In the genomic region with DNA sequence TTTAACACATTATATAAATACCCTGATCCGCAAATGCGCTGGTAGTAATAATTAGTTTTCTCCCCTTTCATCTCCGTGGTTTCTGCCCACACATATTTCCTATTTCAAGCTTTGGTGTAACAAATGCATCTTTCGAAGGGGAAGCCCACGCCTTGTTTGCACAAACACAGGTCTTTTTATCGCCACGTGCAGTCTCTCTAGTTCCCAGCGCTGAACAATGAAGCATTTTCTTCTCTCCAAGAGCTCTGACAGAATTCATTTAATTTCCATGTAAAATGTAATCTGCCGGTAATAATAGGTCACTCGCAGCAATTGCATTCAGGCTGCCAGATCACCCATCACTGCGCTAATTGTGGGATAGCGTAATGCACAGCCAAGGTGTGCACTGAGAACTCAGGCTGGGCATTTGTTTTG, we compare ENCODE assay signal across 15 mouse cellular contexts.
DNase-seq lines count a peak whose midpoint lies in the region; ATAC-seq and TF ChIP-seq lines count a peak whose summit lies in the region.
"Had no signal": no experiment of that assay in that cellular context is flagged by ENCODE, and none has a peak within 500 bp of the region (broad histone marks: within the 10 kb centered on the region; RNA-seq: fewer than 3 reads in every experiment).

No protein-coding gene starts in this region.

- no peak for DNase-seq in frontal cortex, postnatal 25 days (ENCODE audit: low spot score in 2 of 2)
- DNase-seq in Muller cell, postnatal 12 days (ENCODE audit: inconsistent ontology term) = peak; percentile 67
- DNase-seq in hindbrain, embryonic 14.5 days (ENCODE audit: low spot score) = peak; percentile 55
- peak; percentile 3 to 28 for DNase-seq in left cerebral cortex, postnatal 14 days (ENCODE audit: low spot score in 2 of 2)
- DNase-seq in spleen, postnatal 14 days (ENCODE audit: low spot score in 2 of 2) = no peak
- DNase-seq in adrenal gland, postnatal 4 days (ENCODE audit: low spot score in 2 of 2) = no peak
- no peak for DNase-seq in thymus, adult 2 months
- DNase-seq: gastrocnemius, postnatal 10 days; kidney, postnatal 10 days; lung, postnatal 4 days; spleen, adult 18-20 months had no signal

- H3K36me3 ChIP-seq in hindbrain, embryonic 14.5 days (replicated peaks; ENCODE audit: control insufficient read depth, insufficient read depth) = no peaks in the 10 kb centered on the region
- no peaks in the 10 kb centered on the region for H3K36me3 ChIP-seq in thymus, adult 2 months (ENCODE audit: control insufficient read depth, insufficient read depth, low read length)
- H3K36me3 ChIP-seq: embryonic facial prominence, embryonic 15.5 days; heart, embryonic 13.5 days had no signal

- no peak for TF ChIP-seq CTCF in thymus, adult 2 months (IDR thresholded peaks at IDR 0.05; ENCODE audit: borderline replicate concordance, control insufficient read depth, extremely low read depth, insufficient read depth, low read length, poor library complexity)

- TF ChIP-seq POLR2A in thymus, adult 2 months (IDR thresholded peaks at IDR 0.05; ENCODE audit: control insufficient read depth, extremely low read depth, insufficient read depth, low read length, poor library complexity) = no peak

- 24% methylated on average over 12 of the region's 12 CpGs for WGBS in hindbrain, embryonic 14.5 days
- WGBS in thymus, adult 2 months = 86% methylated on average over 12 of the region's 12 CpGs

- H3K4me2 ChIP-seq in hindbrain, embryonic 14.5 days (replicated peaks) = peak overlapping the region; percentile 15; the same call in 1 of the 2 replicates
- H3K4me2 ChIP-seq: embryonic facial prominence, embryonic 15.5 days; heart, embryonic 13.5 days had no signal

- peak; percentile 54; the same call in 1 of the 2 replicates for ATAC-seq in frontal cortex, adult (ENCODE audit: low TSS enrichment)
- ATAC-seq in hindbrain, embryonic 14.5 days (ENCODE audit: low FRiP score) = no peak
- ATAC-seq: inflammation-experienced regulatory T-cells, adult 6 months had no signal

- H3K27ac ChIP-seq in hindbrain, embryonic 14.5 days = no peak overlapping the region
- H3K27ac ChIP-seq in thymus, adult 2 months (ENCODE audit: control insufficient read depth, insufficient read depth, low read length) = no peak overlapping the region
- H3K27ac ChIP-seq: embryonic facial prominence, embryonic 15.5 days; heart, embryonic 13.5 days had no signal

- no peaks in the 10 kb centered on the region for H3K9me3 ChIP-seq in hindbrain, embryonic 14.5 days (ENCODE audit: control insufficient read depth, low read length)
- H3K9me3 ChIP-seq: embryonic facial prominence, embryonic 15.5 days; heart, embryonic 13.5 days had no signal

- intact Hi-C loops in left cerebral cortex, postnatal 14 days (cut with DNase I) = no loop called here

- peaks cover 8% of the 10 kb centered on the region for H3K27me3 ChIP-seq in hindbrain, embryonic 14.5 days (ENCODE audit: control insufficient read depth, insufficient read depth, low read length)
- H3K27me3 ChIP-seq in thymus, adult 2 months (ENCODE audit: control insufficient read depth, insufficient read depth, low read length) = no peaks in the 10 kb centered on the region
- H3K27me3 ChIP-seq: embryonic facial prominence, embryonic 15.5 days; heart, embryonic 13.5 days had no signal

- H3K4me1 ChIP-seq in hindbrain, embryonic 14.5 days (replicated peaks; ENCODE audit: control insufficient read depth, insufficient read depth, low read length) = peaks cover 8% of the 10 kb centered on the region; the same call in 1 of the 2 replicates
- no peaks in the 10 kb centered on the region for H3K4me1 ChIP-seq in thymus, adult 2 months (replicated peaks; ENCODE audit: control insufficient read depth, insufficient read depth, low read length)
- H3K4me1 ChIP-seq: heart, embryonic 13.5 days had no signal

- H3K4me3 ChIP-seq in hindbrain, embryonic 14.5 days (replicated peaks; ENCODE audit: low read length) = no peak overlapping the region
- no peak overlapping the region for H3K4me3 ChIP-seq in thymus, adult 2 months (ENCODE audit: control insufficient read depth, insufficient read depth, low read length)
- H3K4me3 ChIP-seq: embryonic facial prominence, embryonic 15.5 days; heart, embryonic 13.5 days had no signal

- H3K9ac ChIP-seq in hindbrain, embryonic 14.5 days = no peak overlapping the region
- H3K9ac ChIP-seq: embryonic facial prominence, embryonic 15.5 days; heart, embryonic 13.5 days had no signal

Comparison
In these comparisons a context has a peak if more than half of its experiments do, and no peak if none do; other contexts are left out.
1. DNase-seq: peak in Muller cell, postnatal 12 days (single experiment), hindbrain, embryonic 14.5 days (single experiment) and left cerebral cortex, postnatal 14 days (2 of 2); none in frontal cortex, postnatal 25 days (0 of 2), spleen, postnatal 14 days (0 of 2), adrenal gland, postnatal 4 days (0 of 2) and thymus, adult 2 months (single experiment).